Mouse (Mus musculus) lung, embryonic 16.5 days (tissue): ENCODE measurements around the gene Tbx2. TPM values are rescaled to one million over a fixed set of nuclear protein-coding genes. Genes with fewer than 3 reads are reported as not detected.

Experiments
- ATAC-seq: fragments of 200-750 bp; cut with Nextera tagmentation; 2 replicates; pipeline ENCODE4 v1.8.0; 2017; ENCODE audit warnings: low read depth, mild to moderate bottlenecking, moderate library complexity
- H3K27ac ChIP-seq: fragments of 300-500 bp; sonication (generic); 2 replicates; pipeline ENCODE4 v1.5.1; 2014; ENCODE audit warnings: mild to moderate bottlenecking, control low read depth, low read length
- H3K27me3 ChIP-seq: fragments of 300-500 bp; sonication (generic); 2 replicates; pipeline ENCODE4 v1.6.1; 2014; ENCODE audit warnings: low read depth, low read length, mixed read lengths; ENCODE audit not compliant: control insufficient read depth, insufficient read depth
- H3K36me3 ChIP-seq: fragments of 300-500 bp; sonication (generic); 2 replicates; pipeline ENCODE4 v1.6.1; 2014; ENCODE audit warnings: low read length; ENCODE audit not compliant: control insufficient read depth, insufficient read depth
- H3K4me1 ChIP-seq: fragments of 300-500 bp; sonication (generic); replicated peaks from 2 replicates; pipeline ENCODE4 v1.6.1; 2014; ENCODE audit warnings: low read length, mixed read lengths; ENCODE audit not compliant: control insufficient read depth, insufficient read depth
- H3K4me2 ChIP-seq: fragments of 300-500 bp; sonication (generic); 2 replicates; pipeline ENCODE4 v1.6.1; 2014; ENCODE audit warnings: low read depth, low read length, control low read depth
- H3K4me3 ChIP-seq: fragments of 300-500 bp; sonication (generic); 2 replicates; pipeline ENCODE4 v1.5.1; 2014; ENCODE audit warnings: mild to moderate bottlenecking, low read length, control low read depth
- H3K9ac ChIP-seq: fragments of 300-500 bp; sonication (generic); 2 replicates; pipeline ENCODE4 v1.6.1; 2014; ENCODE audit warnings: low read length, control low read depth
- H3K9me3 ChIP-seq: fragments of 300-500 bp; sonication (generic); 2 replicates; pipeline ENCODE4 v1.6.1; 2016; ENCODE audit warnings: low read length; ENCODE audit not compliant: control insufficient read depth
- WGBS: fragments of 180-500 bp; shearing (Covaris S2); extraction: QIAGEN DNeasy Blood & Tissue Kit; methylation state at CpG from one replicate; pipeline ENCODE4 v1.1.7; 2014; 5-methylcytosine and 5-hydroxymethylcytosine counted together
- polyA plus RNA-seq: library from polyadenylated mRNA; unstranded; fragments of >200 nt; fragmentation: Nextera tagmentation; extraction: Ambion mirVana; gene quantifications from 2 replicates; pipeline ENCODE4 v1.2.1, GENCODE M21; 2015

Gene Tbx2
- polyA plus RNA-seq, 1 experiment from 2014 or later: 25.1 TPM

DNA sequence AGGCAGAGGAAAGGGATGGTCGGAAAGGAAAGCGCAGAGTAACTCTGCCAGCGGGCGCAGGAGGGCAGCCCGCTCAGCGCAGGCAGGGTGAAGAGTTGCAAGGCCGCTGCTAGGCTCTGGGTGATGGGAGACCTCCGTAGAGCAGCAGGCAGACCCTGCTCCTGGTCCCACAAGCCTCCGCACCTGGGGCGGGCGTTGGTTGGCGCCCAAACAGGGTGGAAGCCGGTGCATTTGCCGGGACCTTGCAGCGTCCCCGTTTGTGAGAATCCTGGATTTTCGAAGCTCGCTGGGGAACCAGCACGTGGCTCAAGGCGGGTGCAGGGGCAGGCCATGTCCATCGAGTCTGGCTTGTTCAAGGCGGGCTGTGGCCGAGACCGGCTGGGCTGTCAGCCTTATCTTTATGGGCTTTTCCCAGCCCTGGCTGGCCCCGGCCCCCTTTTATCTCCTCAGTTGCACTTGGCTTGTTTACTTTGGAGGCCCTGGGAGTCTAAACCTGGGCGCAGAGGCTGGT lies 56.2 kb downstream of the Tbx2 start:
- peak overlapping the region; percentile 69 for H3K4me2 ChIP-seq
- peak overlapping the region; percentile 92 for H3K27ac ChIP-seq
- no peak for ATAC-seq
- 2% methylated on average over 25 of the region's 26 CpGs for WGBS
- H3K36me3 ChIP-seq: 0 out of 2 replicates have a peak, but pooled peaks cover 2% of the 10 kb centered on the region
- H3K4me1 ChIP-seq: peaks cover 12% of the 10 kb centered on the region; the same call in 1 of the 2 replicates
- no peaks in the 10 kb centered on the region for H3K9me3 ChIP-seq
- peak overlapping the region; percentile 87 for H3K9ac ChIP-seq
- peaks cover 56% of the 10 kb centered on the region for H3K27me3 ChIP-seq
- H3K4me3 ChIP-seq: peak overlapping the region; percentile 63

DNA sequence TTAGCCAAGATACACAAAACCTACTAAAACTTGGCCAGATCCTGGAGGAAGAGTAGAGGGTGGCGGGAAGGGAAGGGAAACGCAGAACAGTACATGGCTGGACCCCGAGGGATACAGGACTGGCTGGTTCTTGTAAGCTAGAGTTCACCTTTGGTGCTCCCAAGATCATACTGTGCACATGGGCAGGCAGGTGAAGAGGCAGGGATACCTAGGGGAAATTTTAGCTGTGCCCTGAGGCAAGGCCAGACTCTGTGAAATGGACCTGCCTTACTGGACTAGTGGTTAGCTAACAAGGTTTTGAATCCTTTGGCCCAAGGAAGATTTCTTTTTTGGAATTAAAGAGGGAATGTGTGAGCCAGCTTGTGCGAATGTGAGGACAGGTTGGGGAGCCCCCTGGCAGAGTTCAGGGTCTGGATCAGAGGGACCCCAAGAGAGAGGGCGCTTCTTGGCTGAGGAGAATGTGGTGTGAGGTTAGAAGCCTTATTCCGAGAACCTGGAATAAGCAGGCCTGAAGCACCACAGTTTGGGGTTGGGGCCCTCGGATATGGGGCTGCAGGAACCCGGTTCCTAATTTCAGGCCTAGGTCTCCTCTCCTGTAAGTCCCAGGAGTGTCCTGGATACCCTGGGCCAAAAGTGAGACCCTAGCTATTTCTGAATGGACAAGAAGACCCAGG lies 56.8 kb downstream of the Tbx2 start:
- H3K9ac ChIP-seq: peak overlapping the region; percentile 87
- H3K27ac ChIP-seq: peak overlapping the region; percentile 92
- H3K4me2 ChIP-seq: peak overlapping the region; percentile 69

DNA sequence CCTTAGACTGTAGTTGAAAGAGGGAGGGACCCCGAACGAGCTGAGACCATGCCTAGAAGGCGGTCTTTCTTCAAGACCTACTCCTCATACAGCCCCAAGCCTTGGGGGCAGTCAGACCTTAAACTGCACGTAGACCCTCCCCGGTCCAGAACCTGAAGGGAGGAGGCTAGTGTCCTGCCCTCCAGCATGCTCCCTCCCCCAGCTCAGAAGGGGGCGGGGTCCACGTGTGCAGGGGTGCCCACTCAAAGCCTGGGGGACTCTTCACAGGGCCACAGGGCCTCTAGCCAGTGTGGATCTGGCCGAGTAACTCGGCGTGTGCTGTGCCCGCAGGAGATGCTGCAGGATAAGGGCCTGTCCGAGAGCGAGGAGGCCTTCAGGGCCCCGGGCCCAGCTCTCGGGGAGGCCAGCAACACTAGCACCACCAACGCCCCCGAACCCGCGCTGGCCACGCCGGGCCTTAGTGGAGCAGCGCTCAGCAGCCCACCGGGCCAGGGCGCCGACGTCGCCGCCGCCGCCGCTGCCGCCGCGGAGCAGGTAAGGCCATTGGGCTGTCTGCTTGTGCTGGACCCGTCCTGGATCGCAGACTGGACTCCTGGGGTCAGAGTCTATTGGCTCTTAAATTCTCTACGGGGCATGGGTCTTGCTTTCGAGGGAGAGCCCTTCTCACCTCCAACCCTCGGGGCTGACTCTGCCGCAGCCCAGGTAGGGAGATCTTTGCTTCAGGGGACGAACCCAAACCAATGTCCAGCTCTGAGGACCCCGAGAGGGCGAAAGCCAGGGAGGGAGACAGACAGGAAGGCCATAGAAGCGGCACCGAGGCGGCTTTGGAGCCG lies 57.6 kb downstream of the Tbx2 start:
- H3K27me3 ChIP-seq: peaks cover 55% of the 10 kb centered on the region
- H3K4me2 ChIP-seq: peak overlapping the region; percentile 69
- no peaks in the 10 kb centered on the region for H3K9me3 ChIP-seq
- peak overlapping the region; percentile 87 for H3K9ac ChIP-seq
- peak overlapping the region; percentile 92 for H3K27ac ChIP-seq
- peak overlapping the region; percentile 63 for H3K4me3 ChIP-seq
- 5% methylated on average over 47 of the region's 47 CpGs for WGBS
- H3K4me1 ChIP-seq: peaks cover 16% of the 10 kb centered on the region
- 0 out of 2 replicates have a peak, but pooled peaks cover 2% of the 10 kb centered on the region for H3K36me3 ChIP-seq
- ATAC-seq: peak; percentile 57

More for the DNA sequence above, 56.8 kb downstream of the Tbx2 start:
- H3K4me1 ChIP-seq: peaks cover 12% of the 10 kb centered on the region; the same call in 1 of the 2 replicates
- H3K27me3 ChIP-seq: peaks cover 54% of the 10 kb centered on the region
- 0 out of 2 replicates have a peak, but pooled peaks cover 2% of the 10 kb centered on the region for H3K36me3 ChIP-seq
- no peaks in the 10 kb centered on the region for H3K9me3 ChIP-seq
- peak overlapping the region; percentile 63 for H3K4me3 ChIP-seq
- WGBS: 29% methylated on average over 8 of the region's 8 CpGs
- no peak for ATAC-seq

DNA sequence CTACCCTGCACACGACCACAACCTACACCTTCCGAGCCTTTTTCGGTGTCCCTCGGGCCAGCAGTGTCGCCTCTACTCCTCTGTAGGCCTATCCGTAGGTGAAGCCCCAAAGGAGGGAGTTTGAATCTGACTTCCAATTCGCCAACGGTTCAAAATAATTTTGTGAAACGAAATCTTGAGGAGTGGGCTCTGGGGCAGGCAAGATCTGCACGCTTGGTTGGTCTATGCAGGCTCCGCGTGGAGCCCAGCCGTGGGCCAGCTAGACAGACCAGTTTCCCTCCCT lies 58.2 kb downstream of the Tbx2 start:
- H3K9me3 ChIP-seq: no peaks in the 10 kb centered on the region
- peaks cover 55% of the 10 kb centered on the region for H3K27me3 ChIP-seq
- H3K36me3 ChIP-seq: 0 out of 2 replicates have a peak, but pooled peaks cover 2% of the 10 kb centered on the region
- H3K27ac ChIP-seq: peak overlapping the region; percentile 92
- no peak for ATAC-seq
- peaks cover 22% of the 10 kb centered on the region for H3K4me1 ChIP-seq
- H3K4me3 ChIP-seq: peak overlapping the region; percentile 63
- H3K9ac ChIP-seq: peak overlapping the region; percentile 87
- H3K4me2 ChIP-seq: peak overlapping the region; percentile 69
- WGBS: 4% methylated on average over 13 of the region's 13 CpGs

DNA sequence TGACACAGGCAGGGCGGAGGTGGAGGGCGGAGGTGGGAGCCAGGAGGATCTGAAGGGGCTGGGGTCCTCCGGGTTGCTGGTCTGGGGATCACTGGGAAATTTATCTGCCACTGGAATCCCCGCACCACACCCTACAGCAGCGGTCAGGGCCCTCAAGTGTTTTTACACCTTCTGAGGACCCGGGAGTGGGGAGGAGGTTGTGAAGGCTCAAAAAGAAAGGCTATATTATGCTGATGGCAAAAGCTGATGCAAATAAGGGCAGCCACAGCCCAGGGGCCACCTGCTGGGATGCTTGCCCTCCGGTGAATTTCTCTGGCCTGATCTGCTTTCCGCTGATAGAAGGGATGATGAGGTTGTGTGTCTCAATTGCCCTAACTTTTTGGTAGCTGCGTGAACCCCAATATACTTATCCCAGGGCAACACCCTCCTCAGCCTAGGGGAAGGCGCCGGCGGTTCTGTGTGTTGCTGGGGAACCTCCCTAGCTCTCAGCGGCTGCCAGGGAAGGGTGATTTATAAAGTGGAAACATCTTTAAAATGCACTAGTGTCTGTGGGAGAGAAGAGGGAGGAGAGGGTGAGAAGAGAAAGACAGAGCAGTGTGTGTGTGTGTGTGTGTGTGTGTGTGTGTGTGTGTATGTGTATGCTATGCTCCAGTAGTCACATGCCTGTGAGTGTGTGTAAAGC lies 58.8 kb downstream of the Tbx2 start:
- Histone ChIP-seq H3K36me3 (0 out of 2 replicates have a peak, but pooled peaks cover 2% of the 10 kb centered on the region), H3K27me3 (peaks cover 53% of the 10 kb centered on the region), H3K4me1 (peaks cover 28% of the 10 kb centered on the region), H3K9ac (peak overlapping the region; percentile 87), H3K27ac (peak overlapping the region; percentile 92), H3K9me3 (no peaks in the 10 kb centered on the region), H3K4me3 (peak overlapping the region; percentile 63), H3K4me2 (peak overlapping the region; percentile 69)
- no peak for ATAC-seq
- 3% methylated on average over 13 of the region's 13 CpGs for WGBS

Other genes starting within 250 kb of the Tbx2 start
- not detected in 2 replicates for gene Gm11444, start 17.8 kb downstream of the Tbx2 start, polyA plus RNA-seq
- gene Tbx4, start 53.9 kb downstream of the Tbx2 start, polyA plus RNA-seq: 61.4 and 70.5 TPM in 2 replicates